Mouse (Mus musculus) kidney, adult 8-10 months (tissue): ENCODE measurements around the gene Gm49673.
"Not testable (repeated sequence)": the region's sequence is repeated elsewhere in the genome, so short reads cannot be mapped to it uniquely, and the experiment has no call there.

Source experiments
- DNase-seq, 2 experiments: peaks; one replicate each; pipeline ENCODE4 v3.0.0; 2022

Gene Gm49673

DNA sequence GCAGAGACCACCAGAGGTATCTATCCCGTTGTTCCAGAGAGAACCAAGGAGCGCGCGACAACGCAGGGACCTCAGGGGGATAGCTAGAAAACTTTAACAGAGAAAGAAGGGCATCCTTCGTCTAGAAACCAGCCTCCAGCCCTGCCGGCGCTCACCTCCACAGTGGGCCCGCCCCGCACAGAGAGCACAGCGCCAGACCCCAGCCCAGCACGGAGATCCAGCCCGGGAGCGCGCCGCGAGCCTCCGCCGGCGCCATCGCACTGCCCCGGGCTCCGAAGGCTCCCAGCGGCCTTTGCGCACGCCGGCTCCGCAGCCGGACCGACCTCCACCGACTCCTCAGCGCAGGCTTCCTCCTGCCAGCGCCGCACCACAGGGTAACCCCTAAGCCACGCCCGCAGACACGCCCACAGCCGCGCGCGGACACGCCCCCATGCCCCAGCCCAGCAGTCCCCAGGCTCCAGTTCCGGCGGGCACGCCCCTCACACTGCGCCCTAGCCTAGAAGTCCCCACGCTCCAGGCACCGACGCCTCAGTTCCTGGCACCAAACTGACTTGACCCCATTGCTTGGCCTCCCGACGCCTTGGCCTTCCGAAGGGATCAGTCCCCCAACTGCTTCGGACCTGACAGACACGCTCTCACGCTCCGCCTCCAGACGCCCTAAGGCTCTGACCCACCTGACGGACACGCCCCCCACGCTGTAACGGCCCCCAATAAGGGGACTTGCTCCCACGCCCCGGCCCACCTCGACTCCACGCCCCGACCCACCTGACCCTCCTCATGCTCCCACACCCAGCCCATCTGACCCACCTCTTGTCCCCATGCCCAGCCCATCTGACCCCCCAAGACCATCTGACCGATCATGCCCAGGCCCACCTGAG lies at the start of gene Gm49673, which contains the start of gene Rnaset2a:
Gm49673 (minus strand) TSS at position 350 of the 878 bp plus-strand sequence.
Rnaset2a (minus strand) TSS at position 659 of the 878 bp plus-strand sequence.
- DNase-seq: peak in 1 of 2 experiments; percentile 51

GRCm38 (mm10) chr17:8195685-8196376 lies 48.2 kb upstream of the Gm49673 start:
- DNase-seq: no peak

DNA sequence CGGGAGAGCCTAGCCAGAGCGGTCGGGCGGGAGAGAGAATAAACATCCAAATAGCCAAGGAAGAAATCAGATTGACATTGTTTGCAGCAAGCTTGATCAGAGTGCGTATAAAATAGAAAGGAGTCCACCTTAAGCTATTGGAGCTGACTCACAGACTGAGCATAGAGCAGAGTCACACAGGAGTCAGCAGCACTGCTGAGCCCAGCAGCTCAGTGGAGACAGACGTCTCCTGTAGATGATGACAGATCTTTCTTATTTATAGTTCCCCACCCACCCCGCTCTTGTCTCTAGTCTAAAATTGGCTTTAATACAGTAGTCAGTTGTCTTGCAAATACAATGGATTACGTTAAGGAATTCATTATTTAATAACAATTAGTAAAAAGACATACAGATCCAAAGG lies 46.1 kb upstream of the Gm49673 start:
- no peak for DNase-seq

GRCm38 (mm10) chr17:8184217-8184616 lies 36.6 kb upstream of the Gm49673 start:
- no peak for DNase-seq

- no peak for DNase-seq
These were observed 36.2 kb upstream of the Gm49673 start for GRCm38 (mm10) chr17:8183815-8184214.

- DNase-seq: no peak
These were observed 29.5 kb upstream of the Gm49673 start for GRCm38 (mm10) chr17:8177090-8177489.

- DNase-seq: no peak
These were observed 23.5 kb upstream of the Gm49673 start for GRCm38 (mm10) chr17:8171081-8171480.

DNA sequence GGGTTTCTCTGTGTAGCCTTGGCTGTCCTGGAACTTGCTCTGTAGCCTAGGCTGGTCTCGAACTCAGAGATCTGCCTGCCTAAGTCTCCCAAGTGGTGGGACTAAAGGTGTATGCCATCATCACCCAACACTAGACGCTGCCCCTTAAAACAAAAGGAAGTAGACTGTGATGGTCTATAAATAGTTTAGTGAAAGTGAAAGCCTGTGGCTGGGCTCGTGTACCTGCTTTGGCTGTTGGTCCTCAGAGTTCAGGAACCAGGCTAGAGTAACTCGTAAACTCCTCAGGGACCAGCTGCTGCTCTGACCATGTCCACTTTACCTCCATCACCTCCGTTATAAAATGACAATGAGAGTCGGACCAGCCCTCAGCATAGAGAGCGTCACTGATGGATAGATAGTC lies 22.7 kb upstream of the Gm49673 start:
- DNase-seq: no peak

GRCm38 (mm10) chr17:8167436-8167835 lies 19.8 kb upstream of the Gm49673 start:
- peak in 1 of 2 experiments; percentile 30 for DNase-seq

GRCm38 (mm10) chr17:8166454-8166853 lies 18.9 kb upstream of the Gm49673 start:
- peak; percentile 29 to 48 for DNase-seq

GRCm38 (mm10) chr17:8165977-8166376 lies 18.4 kb upstream of the Gm49673 start:
- peak in 1 of 2 experiments; percentile 21 for DNase-seq

- DNase-seq: peak in 1 of 2 experiments; percentile 18
These were observed 18.0 kb upstream of the Gm49673 start for GRCm38 (mm10) chr17:8165608-8165945.

DNA sequence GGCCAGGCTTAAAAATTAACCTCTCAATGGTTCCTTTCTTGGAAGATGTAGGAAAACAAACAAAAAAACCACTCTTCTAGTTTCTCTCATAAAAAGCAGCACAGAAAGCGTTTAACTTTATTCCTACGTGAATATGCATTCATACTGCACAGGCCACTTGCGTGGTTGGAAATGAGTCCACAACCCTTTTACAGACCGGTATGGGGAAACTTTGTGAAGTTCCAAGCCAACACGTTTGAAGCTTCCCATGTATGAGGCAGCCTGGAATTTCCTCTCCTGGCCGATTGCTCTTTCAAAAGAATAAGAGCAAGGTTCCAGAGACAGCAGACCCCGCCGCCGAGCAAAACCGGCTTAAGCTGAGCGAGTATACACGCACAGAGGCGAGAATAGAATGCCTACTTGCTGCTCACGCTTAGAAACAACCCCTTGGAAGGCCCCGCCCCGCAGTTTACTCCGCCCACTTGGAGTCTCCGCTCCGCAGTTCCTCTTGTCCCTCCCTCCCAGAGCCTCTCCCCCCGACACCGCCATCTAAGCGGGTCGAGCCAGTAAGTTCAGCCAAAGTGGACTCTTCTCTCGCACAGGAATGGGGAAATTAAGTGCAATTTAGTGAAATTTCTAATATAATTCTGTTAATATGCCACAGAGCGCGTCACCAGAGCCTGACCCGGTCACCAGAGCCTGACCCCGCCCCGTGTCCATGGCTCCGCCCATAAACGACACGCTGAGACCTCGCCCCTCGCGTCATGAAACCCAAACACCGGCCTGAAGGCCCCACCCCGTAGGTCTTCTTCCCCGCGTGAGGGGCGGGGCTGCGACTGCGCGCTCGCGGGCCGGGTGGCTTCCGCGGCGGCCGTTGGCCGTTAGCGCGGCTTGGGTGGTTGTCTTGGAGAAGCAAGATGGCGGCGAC lies 17.4 kb upstream of the Gm49673 start, which contains the start of gene Fgfr1op:
Fgfr1op (plus strand) TSS at position 801 of the 907 bp plus-strand sequence.
- peak; percentile 69 to 71 for DNase-seq

GRCm38 (mm10) chr17:8160969-8161368 lies 13.4 kb upstream of the Gm49673 start:
- DNase-seq: peak in 1 of 2 experiments; percentile 63

GRCm38 (mm10) chr17:8158627-8159026 lies 11.0 kb upstream of the Gm49673 start:
- not testable (repeated sequence) for DNase-seq

DNA sequence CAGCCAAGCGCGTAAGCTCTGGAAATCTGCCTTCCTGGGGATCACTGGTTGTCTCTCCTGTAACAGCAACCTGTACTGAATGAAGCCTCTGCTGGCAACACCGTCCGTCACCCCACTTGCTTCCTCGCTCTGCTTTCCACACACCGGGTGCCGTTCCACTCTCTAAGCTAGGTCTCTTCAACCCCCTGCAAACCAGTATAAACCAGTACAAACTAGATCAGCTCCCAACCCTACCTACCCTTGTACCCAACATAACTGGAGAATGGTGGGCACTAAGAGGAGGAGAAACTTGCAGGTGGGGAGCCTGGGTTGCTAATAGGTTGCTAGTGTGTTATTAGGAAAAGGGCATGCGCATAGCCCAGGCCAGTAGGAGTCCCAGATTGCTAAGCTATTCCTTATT lies 8.4 kb upstream of the Gm49673 start:
- not testable (repeated sequence) for DNase-seq

DNA sequence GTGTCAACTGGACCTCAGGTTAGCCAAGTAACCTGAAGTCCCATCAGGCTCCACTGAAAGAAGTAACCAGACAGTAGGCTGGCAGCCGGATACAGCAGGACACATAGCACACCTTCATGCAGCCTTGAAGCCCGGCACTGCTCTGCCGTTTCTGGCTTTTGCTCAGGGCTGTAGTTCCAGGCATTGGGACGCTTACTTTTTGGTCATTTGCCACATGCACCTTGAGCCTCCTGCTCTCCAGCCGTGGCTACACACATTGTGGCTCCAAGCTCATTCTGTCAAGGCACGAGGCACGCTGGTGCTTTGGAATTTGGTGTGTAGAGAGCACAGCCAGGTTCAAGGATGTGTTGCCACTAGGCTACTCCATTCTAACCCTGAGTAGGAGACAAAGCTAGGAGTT lies 7.4 kb upstream of the Gm49673 start:
- peak in 1 of 2 experiments; percentile 47 for DNase-seq

DNA sequence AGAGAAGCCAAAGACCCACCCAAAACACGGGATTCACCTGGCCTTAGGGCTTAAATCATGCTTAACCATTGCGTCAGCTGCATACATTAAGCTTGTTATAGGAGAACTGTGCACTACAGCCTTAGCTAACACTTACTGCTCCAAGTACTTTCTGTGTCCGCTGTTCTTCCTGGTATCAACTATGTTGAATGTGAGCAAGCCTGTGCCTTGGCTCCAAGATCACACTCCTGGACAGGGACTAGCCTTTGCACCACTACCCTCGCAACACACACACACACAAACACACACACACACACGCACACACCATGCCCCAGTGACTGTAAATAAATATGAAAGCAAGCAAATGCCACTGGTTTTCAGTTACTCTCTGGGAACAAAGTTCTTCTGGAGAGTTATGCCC lies 657 bp downstream of the Gm49673 start:
- DNase-seq: not testable (repeated sequence)

DNA sequence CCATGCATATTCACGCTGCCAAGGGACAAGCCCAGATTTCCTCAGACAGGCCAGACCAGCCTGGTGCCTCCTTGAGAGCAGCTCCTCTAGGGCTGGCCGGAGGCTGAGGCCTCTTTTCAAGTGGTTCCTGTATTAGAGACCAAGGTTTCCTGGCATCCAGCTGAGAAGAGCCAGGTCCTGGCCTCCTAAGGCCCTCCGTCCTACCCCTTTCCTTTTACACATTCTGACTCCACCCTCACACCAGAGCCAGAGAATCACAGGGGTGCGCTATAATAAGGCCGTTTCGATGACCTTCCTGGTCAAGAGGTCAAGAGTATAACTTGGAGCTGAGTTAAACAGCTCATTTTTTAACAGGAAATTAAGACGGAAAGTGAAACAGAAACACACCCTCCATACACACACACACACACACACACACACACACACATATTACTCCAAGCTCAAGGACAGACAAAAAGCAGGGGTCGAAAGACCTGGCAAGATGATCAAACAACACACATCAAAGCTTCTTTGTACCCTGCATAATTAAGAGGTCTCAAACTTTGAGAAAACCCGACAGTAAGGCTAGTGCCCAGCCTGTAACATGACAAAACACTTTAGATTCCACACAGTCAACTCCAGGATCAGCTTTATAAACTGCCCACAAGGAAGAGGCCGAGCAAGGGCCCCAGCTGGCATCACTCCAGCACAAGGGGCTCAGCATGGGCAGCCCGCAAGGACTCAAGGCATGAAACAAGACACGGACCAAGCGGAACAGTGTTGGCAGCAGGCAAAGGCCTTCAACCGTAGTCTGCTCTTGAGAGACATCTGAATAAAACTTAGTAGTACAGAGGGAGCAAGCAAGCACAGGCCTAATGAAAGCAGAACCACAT lies 3.5 kb downstream of the Gm49673 start:
- DNase-seq: peak; percentile 60 to 81

- DNase-seq: not testable (repeated sequence)
These were observed 7.4 kb downstream of the Gm49673 start for GRCm38 (mm10) chr17:8140210-8140609.

DNA sequence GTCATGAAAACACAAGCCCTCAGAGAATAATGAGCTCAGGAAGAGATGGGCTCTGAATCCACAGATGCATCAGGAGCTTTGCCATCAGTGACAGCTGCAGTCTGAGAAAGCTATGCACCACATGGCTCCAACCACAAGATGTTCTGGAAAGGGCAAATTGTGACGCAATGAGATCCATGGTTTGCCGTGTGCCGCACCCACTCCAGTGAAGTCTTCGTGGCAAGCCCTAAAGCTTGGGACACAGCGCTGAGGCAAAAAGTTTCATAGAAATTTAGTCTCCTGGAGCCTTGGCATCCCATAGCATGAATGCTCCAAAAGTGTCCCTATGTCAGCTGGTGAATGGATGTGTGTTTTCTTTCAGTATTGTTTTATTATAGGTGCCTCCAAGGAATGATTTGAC lies 9.5 kb downstream of the Gm49673 start:
- not testable (repeated sequence) for DNase-seq

GRCm38 (mm10) chr17:8130849-8131248 lies 16.7 kb downstream of the Gm49673 start:
- DNase-seq: not testable (repeated sequence)
